Comparison of ENCODE assay signal across 19 mouse cellular contexts in the genomic region with DNA sequence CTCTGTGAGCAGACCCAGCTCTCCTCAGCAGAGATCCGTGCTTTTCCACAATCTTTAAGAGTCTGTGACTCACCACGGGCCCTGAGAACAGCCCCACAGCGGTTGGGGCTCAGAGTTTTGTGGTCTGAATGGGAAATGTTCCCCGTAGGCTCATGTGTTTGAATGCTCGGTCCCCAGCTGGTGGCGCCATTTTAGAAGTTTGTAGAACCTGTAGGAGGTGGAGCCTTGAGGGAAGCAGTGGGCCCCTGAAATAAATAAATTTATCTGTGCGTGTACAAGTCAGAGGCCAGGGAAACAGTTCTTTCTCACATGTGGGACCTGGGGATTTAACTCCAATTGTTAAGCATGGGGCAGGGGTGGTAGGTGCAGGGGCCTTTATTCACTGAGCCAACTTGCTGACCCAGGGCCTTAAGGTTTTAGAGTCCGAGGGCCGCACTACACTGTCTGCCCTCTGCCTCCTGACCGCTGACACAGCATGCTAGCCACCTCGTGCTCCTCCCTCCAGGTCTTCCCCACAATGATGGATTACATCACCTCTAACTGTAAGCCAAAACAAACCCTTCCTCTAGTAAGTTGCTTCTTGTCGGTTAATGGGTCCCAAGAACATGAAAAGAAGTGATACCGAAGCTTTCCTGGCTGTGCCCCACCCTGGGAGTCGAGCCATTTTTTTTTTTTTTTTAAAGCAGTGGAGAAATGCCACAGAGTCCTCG. TPM values are rescaled to one million over a fixed set of nuclear protein-coding genes. Genes with fewer than 3 reads are reported as not detected.
DNase-seq lines count a peak whose midpoint lies in the region; ATAC-seq and TF ChIP-seq lines count a peak whose summit lies in the region.
"Had no signal": no experiment of that assay in that cellular context is flagged by ENCODE, and none has a peak within 500 bp of the region (broad histone marks: within the 10 kb centered on the region; RNA-seq: fewer than 3 reads in every experiment).

No protein-coding gene starts in this region.

- no peaks in the 10 kb centered on the region for H3K79me2 ChIP-seq in heart, adult 2 months (replicated peaks; ENCODE audit: control insufficient read depth, insufficient read depth, low read length)
- H3K79me2 ChIP-seq in MEL (ENCODE audit: control insufficient read depth, insufficient read depth, low read length, poor library complexity) = no peaks in the 10 kb centered on the region

- no peaks in the 10 kb centered on the region for H3K9me3 ChIP-seq in kidney, embryonic 14.5 days (ENCODE audit: control insufficient read depth, low read length)
- no peaks in the 10 kb centered on the region for H3K9me3 ChIP-seq in MEL (replicated peaks; ENCODE audit: insufficient read depth, low read length)
- H3K9me3 ChIP-seq: embryonic facial prominence, embryonic 15.5 days; hindbrain, embryonic 15.5 days; neural tube, embryonic 13.5 days; stomach, embryonic 15.5 days had no signal

- H3K4me1 ChIP-seq in heart, adult 2 months (ENCODE audit: control insufficient read depth, insufficient read depth, low read length) = no peaks in the 10 kb centered on the region
- peaks cover 6% of the 10 kb centered on the region; the same call in 1 of the 2 replicates for H3K4me1 ChIP-seq in kidney, embryonic 14.5 days (ENCODE audit: control insufficient read depth, insufficient read depth, low read length)
- H3K4me1 ChIP-seq in MEL (ENCODE audit: control insufficient read depth in 1 of 2, insufficient read depth in 2 of 2, low read length in 2 of 2) = no peaks in the 10 kb centered on the region
- H3K4me1 ChIP-seq: hindbrain, embryonic 15.5 days; neural tube, embryonic 13.5 days; stomach, embryonic 15.5 days had no signal

- WGBS in heart, adult 2 months = 65% methylated on average over 15 of the region's 15 CpGs
- 75% methylated on average over 15 of the region's 15 CpGs for WGBS in kidney, embryonic 14.5 days

- no peak for TF ChIP-seq CTCF in heart, adult 2 months (IDR thresholded peaks at IDR 0.05)
- TF ChIP-seq CTCF in MEL (IDR thresholded peaks at IDR 0.05 in 2 of 3, conservative IDR thresholded peaks at IDR 0.05 in 1 of 3; ENCODE audit: control insufficient read depth in 1 of 3, insufficient read depth in 1 of 3, low read depth in 2 of 3, low read length in 3 of 3, poor library complexity in 1 of 3, severe bottlenecking in 1 of 3) = peak in 2 of 3 experiments; percentile 26 to 27; a peak in 3 of 6 replicates

- H3K27me3 ChIP-seq in heart, adult 2 months (ENCODE audit: control insufficient read depth, insufficient read depth, low read length) = no peaks in the 10 kb centered on the region
- no peaks in the 10 kb centered on the region for H3K27me3 ChIP-seq in kidney, embryonic 14.5 days (ENCODE audit: control insufficient read depth, insufficient read depth, low read length)
- H3K27me3 ChIP-seq in MEL (ENCODE audit: control insufficient read depth in 1 of 2, insufficient read depth in 2 of 2, low read length in 2 of 2) = no peaks in the 10 kb centered on the region; a peak in 1 of 4 replicates
- H3K27me3 ChIP-seq: embryonic facial prominence, embryonic 15.5 days; hindbrain, embryonic 15.5 days; neural tube, embryonic 13.5 days; stomach, embryonic 15.5 days had no signal

- DNase-seq in heart, adult 2 months = peak; percentile 3 to 18
- DNase-seq in heart, adult 8-10 months (ENCODE audit: low spot score) = no peak
- DNase-seq in kidney, postnatal 10 days = peak; percentile 21
- peak; percentile 25 for DNase-seq in MEL (ENCODE audit: low read depth, low spot score)
- DNase-seq in kidney, postnatal 25 days = peak; percentile 24 to 74
- DNase-seq in spleen, postnatal 14 days (ENCODE audit: low spot score in 2 of 2) = no peak
- no peak for DNase-seq in frontal cortex, postnatal 14 days (ENCODE audit: low spot score in 2 of 2)
- DNase-seq: adrenal gland, adult 2 months; cerebellum, postnatal 25 days; layer of hippocampus, adult 9-11 months; left cerebral cortex, postnatal 4 days; lung, postnatal 10 days; right cerebral cortex, adult 18-20 months had no signal

- no peaks in the 10 kb centered on the region for H3K36me3 ChIP-seq in heart, adult 2 months (ENCODE audit: control insufficient read depth, insufficient read depth, low read length)
- no peaks in the 10 kb centered on the region for H3K36me3 ChIP-seq in kidney, embryonic 14.5 days (ENCODE audit: control insufficient read depth, insufficient read depth, low read length)
- H3K36me3 ChIP-seq in MEL (ENCODE audit: control insufficient read depth in 1 of 2, insufficient read depth in 2 of 2, low read length in 2 of 2) = no peaks in the 10 kb centered on the region
- H3K36me3 ChIP-seq: embryonic facial prominence, embryonic 15.5 days; hindbrain, embryonic 15.5 days; neural tube, embryonic 13.5 days; stomach, embryonic 15.5 days had no signal

- ATAC-seq in kidney, embryonic 14.5 days (ENCODE audit: low FRiP score, low TSS enrichment) = no peak
- ATAC-seq: midbrain, embryonic 16.5 days had no signal

- TF ChIP-seq POLR2A in heart, adult 2 months (IDR thresholded peaks at IDR 0.05; ENCODE audit: insufficient read depth, low read depth, low read length) = no peak
- no peak for TF ChIP-seq POLR2A in MEL (IDR thresholded peaks at IDR 0.05; ENCODE audit: control insufficient read depth in 1 of 2, insufficient read depth in 1 of 2, low read depth in 1 of 2, low read length in 2 of 2, poor library complexity in 1 of 2)

- intact Hi-C loops in heart, adult 2 months (cut with DNase I) = no loop called here

- no peak for TF ChIP-seq RAD21 in MEL (IDR thresholded peaks at IDR 0.05; ENCODE audit: low read depth, low read length)

- no peak overlapping the region for H3K4me3 ChIP-seq in heart, adult 2 months
- no peak overlapping the region for H3K4me3 ChIP-seq in kidney, embryonic 14.5 days (ENCODE audit: low read length)
- H3K4me3 ChIP-seq in MEL (ENCODE audit: control insufficient read depth in 1 of 2, insufficient read depth in 1 of 2, low read depth in 2 of 2, low read length in 2 of 2) = no peak overlapping the region
- H3K4me3 ChIP-seq: embryonic facial prominence, embryonic 15.5 days; hindbrain, embryonic 15.5 days; neural tube, embryonic 13.5 days; stomach, embryonic 15.5 days had no signal

- H3K4me2 ChIP-seq in kidney, embryonic 14.5 days (replicated peaks; ENCODE audit: low read depth, low read length) = no peak overlapping the region
- H3K4me2 ChIP-seq: embryonic facial prominence, embryonic 15.5 days; hindbrain, embryonic 15.5 days; neural tube, embryonic 13.5 days; stomach, embryonic 15.5 days had no signal

- H3K27ac ChIP-seq in heart, adult 2 months = no peak overlapping the region
- no peak overlapping the region for H3K27ac ChIP-seq in kidney, embryonic 14.5 days (ENCODE audit: low read depth, low read length)
- H3K27ac ChIP-seq in MEL (ENCODE audit: control insufficient read depth, low read depth, low read length) = no peak overlapping the region
- H3K27ac ChIP-seq: embryonic facial prominence, embryonic 15.5 days; hindbrain, embryonic 15.5 days; neural tube, embryonic 13.5 days; stomach, embryonic 15.5 days had no signal

- no peak overlapping the region for H3K9ac ChIP-seq in heart, adult 2 months (ENCODE audit: low read depth, low read length)
- no peak overlapping the region for H3K9ac ChIP-seq in kidney, embryonic 14.5 days (ENCODE audit: low read depth, low read length)
- H3K9ac ChIP-seq in MEL (ENCODE audit: control insufficient read depth, low read depth, low read length, poor library complexity, severe bottlenecking) = no peak overlapping the region
- H3K9ac ChIP-seq: embryonic facial prominence, embryonic 15.5 days; hindbrain, embryonic 15.5 days; neural tube, embryonic 13.5 days; stomach, embryonic 15.5 days had no signal

- no peak for TF ChIP-seq EP300 in heart, adult 2 months (IDR thresholded peaks at IDR 0.05; ENCODE audit: insufficient read depth, low read depth, low read length)
- no peak for TF ChIP-seq EP300 in MEL (IDR thresholded peaks at IDR 0.05; ENCODE audit: low read depth in 1 of 2, low read length in 2 of 2)

TF ChIP-seq in MEL, 35 proteins besides CTCF, POLR2A, EP300 and RAD21:
- TF ChIP-seq NELFE (IDR thresholded peaks at IDR 0.05; ENCODE audit: low read depth, low read length) (no peak), SMC3 (IDR thresholded peaks at IDR 0.05; ENCODE audit: low read depth, low read length) (peak; percentile 25; the same call in 1 of the 2 replicates)

RNA-seq across cellular contexts. Expression of a gene that starts 6.7 kb away (rescaled TPM):
- 1 to 10 TPM; 4.8 to 5.7 TPM for total RNA-seq in heart, adult 2 months (2021)
- polyA plus RNA-seq in heart, adult 2 months (2012; rRNA removed) = 9.1 and 11.0 TPM in 2 replicates
- 1 to 10 TPM; 5.8 to 8.6 (median 7.3) TPM for total RNA-seq in heart, adult 8-10 months (2022)
- 41.9 and 57.3 TPM in 2 replicates for polyA plus RNA-seq in kidney, embryonic 14.5 days (2014; fragmentation: Nextera tagmentation; extraction: Ambion mirVana)
- 25.3 and 32.3 TPM in 2 replicates for total RNA-seq in MEL (2012; rRNA removed)
- polyA plus RNA-seq in MEL (2012; ENCODE audit: insufficient read depth in 1 of 2, insufficient read length in 2 of 2, low read depth in 1 of 2, low replicate concordance in 2 of 2, missing spikeins in 1 of 2) = 10 to 100 TPM in 1 of 2 experiments, not detected in 1; 33.6 TPM

Comparison
In these comparisons a context has a peak if more than half of its experiments do, and no peak if none do; other contexts are left out.
1. DNase-seq: peak in heart, adult 2 months (2 of 2), kidney, postnatal 10 days (single experiment), MEL (single experiment) and kidney, postnatal 25 days (2 of 2); none in heart, adult 8-10 months (single experiment), spleen, postnatal 14 days (0 of 2) and frontal cortex, postnatal 14 days (0 of 2).